Mouse (Mus musculus) left cerebral cortex, postnatal 14 days (tissue): ENCODE measurements at regions not wholly inside any gene's neighbourhood (a gene's known extent, or its start where the extent isn't known, plus 50 kb on each side); places are given as distances from the start of the nearest gene placed in this dataset.

Experiments used
- DNase-seq, 2 experiments: peaks; one replicate each; pipeline ENCODE4 v3.0.0; 2021 to 2022; ENCODE audit warnings: low spot score in 2 of 2, mixed read lengths in 1 of 2
- intact Hi-C: fragments of 180-260 bp; cut with DNase I; formaldehyde crosslinking; loops from one replicate; pipeline ENCODE4 v1.15.1; 2025

GRCm38 (mm10) chr1:72005956-72006355 lies 206.2 kb downstream of the Mreg start:
- DNase-seq, result no peak
- intact Hi-C loops, result no loop called here

GRCm38 (mm10) chr1:72005550-72005949 lies 206.6 kb downstream of the Mreg start:
- intact Hi-C loops, result no loop called here
- no peak for DNase-seq

GRCm38 (mm10) chr1:72003424-72004278 lies 208.5 kb downstream of the Mreg start:
- intact Hi-C loops, result no loop called here
- no peak for DNase-seq

GRCm38 (mm10) chr1:72002471-72003116 lies 209.5 kb downstream of the Mreg start:
- intact Hi-C loops, result no loop called here
- peak; percentile 26 to 51 for DNase-seq

DNA sequence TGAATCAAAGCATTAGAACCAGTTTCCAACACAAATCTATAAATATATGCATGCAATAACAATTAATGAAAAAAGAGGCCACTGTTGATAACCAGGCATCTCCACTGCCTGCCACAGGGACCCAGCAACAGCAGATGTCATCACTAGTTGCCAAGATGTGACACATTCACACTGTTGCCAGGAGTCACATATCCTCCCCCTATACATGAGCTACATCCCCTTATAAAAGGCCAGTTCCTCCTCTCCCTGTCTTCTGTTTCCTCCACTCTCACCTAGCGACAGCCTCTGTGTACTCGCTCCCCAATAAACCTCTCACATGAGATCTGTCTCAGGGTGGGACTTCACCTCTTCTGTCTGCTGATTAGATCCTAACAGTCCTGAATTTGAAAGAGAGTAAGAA lies 211.4 kb downstream of the Mreg start:
- intact Hi-C loops, result no loop called here
- DNase-seq, result no peak

- intact Hi-C loops, result no loop called here
Observed at GRCm38 (mm10) chr1:71996828-71997227, 215.3 kb downstream of the Mreg start.

GRCm38 (mm10) chr1:71996234-71996619 lies 215.9 kb downstream of the Mreg start:
- intact Hi-C loops, result no loop called here
- no peak for DNase-seq

More at GRCm38 (mm10) chr1:71996828-71997227, 215.3 kb downstream of the Mreg start:
- no peak for DNase-seq

DNA sequence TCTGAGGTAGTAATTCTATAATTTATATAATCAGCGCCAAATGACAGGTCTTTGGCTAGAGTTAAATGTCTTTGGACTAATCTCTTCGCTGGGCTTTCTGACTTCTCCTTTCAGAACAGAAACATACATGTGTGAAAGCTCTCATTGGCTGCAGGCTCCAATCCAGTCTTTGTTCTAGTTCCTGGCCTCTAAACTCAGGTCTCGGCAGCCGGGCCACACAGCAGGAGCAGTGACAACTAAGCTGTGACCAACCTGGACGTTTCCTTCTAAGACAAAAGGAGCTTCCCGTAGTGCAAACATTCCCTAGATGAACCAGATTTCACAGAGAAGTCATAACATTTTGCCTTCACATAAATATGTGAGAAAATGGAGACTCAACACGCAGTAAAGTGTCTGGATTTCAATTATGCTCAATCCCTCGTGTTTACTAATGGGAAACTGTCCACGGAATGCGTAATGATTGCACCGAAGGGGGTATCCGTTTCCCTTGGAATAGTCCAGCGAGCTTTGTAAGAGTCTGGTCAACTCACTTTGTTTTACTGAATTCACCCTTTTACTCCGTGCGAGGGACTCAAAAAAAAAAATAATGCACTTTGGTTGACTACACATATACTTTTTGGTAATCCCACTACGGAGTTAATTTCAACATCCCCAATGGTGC lies 216.4 kb downstream of the Mreg start:
- intact Hi-C loops, result no loop called here
- DNase-seq, result no peak

DNA sequence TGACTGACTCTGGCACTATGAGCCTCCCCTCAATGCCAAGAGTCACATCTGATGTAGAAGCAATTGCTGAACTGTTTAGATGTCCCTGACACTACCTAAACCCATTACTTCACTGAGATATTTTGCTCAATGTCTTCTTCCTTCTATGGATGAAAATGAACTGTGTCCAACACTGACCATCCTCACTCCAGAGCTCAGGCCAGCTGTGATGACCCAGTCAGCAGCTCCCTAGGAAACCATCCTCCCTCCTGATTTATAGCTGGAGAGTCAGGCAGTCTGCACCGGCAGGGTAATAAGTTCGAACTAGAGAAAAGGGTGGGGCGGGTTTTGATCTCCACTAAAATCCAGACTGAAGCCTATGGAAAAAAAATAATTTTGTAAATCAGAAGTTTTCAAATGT lies 221.2 kb downstream of the Mreg start:
- intact Hi-C loops, result no loop called here
- DNase-seq, result no peak

DNA sequence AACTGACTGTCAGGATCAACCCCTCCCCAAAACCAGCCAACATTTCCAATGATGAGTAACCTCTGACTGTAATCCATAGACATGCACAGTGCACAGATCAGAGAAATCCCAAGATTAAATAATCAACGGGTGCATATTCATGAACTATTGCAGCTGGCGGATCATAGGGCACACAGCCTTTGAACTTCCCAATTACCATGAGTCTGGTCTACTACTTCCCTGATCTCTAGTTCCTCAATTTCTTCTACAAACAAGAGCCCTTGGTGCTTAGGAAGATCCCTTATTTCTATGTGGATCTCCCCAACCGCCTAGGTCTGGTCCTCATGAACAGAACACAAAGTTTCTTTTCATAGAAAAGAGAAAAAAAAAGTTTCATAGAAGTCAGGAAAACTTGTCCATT lies 224.0 kb downstream of the Mreg start:
- no peak for DNase-seq
- intact Hi-C loops, result no loop called here

GRCm38 (mm10) chr1:71986047-71986446 lies 226.1 kb downstream of the Mreg start:
- intact Hi-C loops, result no loop called here
- DNase-seq, result no peak

- intact Hi-C loops, result no loop called here
- DNase-seq, result no peak
Observed at GRCm38 (mm10) chr1:71983786-71984185, 228.3 kb downstream of the Mreg start.

GRCm38 (mm10) chr1:71982423-71983262 lies 229.5 kb downstream of the Mreg start:
- DNase-seq, result no peak
- intact Hi-C loops, result no loop called here

DNA sequence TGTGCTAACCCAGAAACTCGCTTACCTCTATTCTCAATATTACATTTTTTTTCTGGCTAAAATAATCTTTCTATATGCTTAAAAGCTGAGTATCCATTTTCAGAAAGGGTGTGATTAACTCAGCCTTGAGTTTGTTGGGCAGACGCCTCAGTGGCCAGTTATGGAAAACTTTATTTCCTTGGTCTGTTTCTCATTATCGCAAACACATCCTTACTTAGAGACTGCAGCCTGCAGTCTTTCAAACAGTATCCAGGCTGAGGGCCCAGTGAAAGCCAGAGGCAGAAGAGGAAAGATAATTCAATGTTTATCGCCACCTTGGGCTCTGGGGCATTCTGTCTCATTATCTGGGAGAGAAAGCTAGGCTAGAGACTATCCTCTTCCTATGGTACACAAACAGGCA lies 231.5 kb downstream of the Mreg start:
- no peak for DNase-seq
- intact Hi-C loops, result no loop called here

DNA sequence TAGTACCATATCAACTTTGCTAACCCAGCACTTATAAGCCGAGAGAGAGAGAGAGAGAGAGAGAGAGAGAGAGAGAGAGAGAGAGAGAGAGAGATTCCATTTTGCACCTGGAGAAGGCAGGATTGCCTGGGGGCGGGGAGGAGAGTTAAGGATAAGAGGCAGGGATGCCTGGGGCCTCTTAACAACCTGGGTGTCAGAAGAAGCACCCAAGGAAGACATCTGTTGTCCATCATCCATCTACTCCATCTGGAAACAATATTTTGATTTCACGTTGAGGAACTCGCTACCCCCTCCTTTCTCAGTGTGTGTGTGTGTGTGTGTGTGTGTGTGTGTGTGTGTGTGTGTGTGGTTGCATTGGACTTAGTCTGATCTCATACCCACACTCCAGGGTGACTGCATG lies 232.8 kb downstream of the Mreg start:
- intact Hi-C loops, result no loop called here
- no peak for DNase-seq

DNA sequence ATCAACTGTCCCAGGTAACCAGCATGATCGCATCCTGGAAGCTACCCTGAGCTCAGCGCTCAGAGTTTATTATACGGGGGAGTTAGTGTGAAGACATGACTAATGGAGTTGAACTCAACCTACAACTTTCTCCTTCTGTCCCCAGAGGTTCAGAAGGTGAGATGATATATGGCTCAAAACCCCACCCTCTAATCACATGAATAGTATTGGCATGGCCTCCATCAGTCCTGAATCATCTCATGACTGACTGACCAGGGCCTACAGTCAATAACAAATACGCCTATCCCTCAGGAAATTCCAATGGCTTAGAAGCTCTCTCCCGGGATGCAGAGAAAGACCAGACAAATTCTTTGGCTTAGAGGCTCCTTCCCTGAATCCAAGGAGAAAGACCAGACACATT lies 234.7 kb downstream of the Mreg start:
- DNase-seq, result no peak
- intact Hi-C loops, result no loop called here

- no peak for DNase-seq
- intact Hi-C loops, result no loop called here
Observed at GRCm38 (mm10) chr1:71974715-71975114, 237.4 kb downstream of the Mreg start.

- no peak for DNase-seq
- intact Hi-C loops, result no loop called here
Observed at GRCm38 (mm10) chr1:71971943-71972342, 240.2 kb downstream of the Mreg start.

DNA sequence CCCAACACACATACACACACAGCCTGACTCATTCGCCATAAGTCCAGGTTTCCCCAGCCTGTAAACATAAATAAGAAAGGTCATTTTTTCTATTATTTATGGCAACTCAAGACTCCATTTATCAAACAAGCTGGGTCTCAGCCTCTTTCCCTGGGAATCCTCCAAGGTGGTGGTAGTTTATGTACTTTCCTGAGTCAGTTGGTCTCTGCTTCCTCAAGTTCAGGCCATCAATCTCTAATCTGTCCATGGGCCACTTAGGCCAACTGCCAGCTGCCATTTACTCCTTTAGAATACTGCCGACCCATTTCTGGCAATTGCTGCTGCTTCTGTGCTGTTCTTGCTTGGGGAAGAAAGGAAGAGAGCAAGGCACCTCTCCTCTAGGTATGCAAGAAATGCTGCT lies 241.3 kb downstream of the Mreg start:
- intact Hi-C loops, result no loop called here
- no peak for DNase-seq

- no peak for DNase-seq
- intact Hi-C loops, result no loop called here
Observed at GRCm38 (mm10) chr1:71967574-71968104, 244.5 kb downstream of the Mreg start.
